In genomic region chr11:84825261-84825807, GRCm38 (mm10) we compare ENCODE assay signal across 14 mouse cellular contexts. TPM values are rescaled to one million over a fixed set of nuclear protein-coding genes. Genes with fewer than 3 reads are reported as not detected.
DNase-seq lines count a peak whose midpoint lies in the region; ATAC-seq lines count a peak whose summit lies in the region.
"Had no signal": no experiment of that assay in that cellular context is flagged by ENCODE, and none has a peak within 500 bp of the region (broad histone marks: within the 10 kb centered on the region; RNA-seq: fewer than 3 reads in every experiment).

No protein-coding gene starts in this region.

- H3K9me3 ChIP-seq in erythroblast, embryonic 14.5 days (ENCODE audit: control insufficient read depth, low read length) = no peaks in the 10 kb centered on the region
- H3K9me3 ChIP-seq in intestine, embryonic 15.5 days = no peaks in the 10 kb centered on the region
- H3K9me3 ChIP-seq in intestine, embryonic 16.5 days (ENCODE audit: control insufficient read depth, low read length) = no peaks in the 10 kb centered on the region
- no peaks in the 10 kb centered on the region for H3K9me3 ChIP-seq in liver, embryonic 13.5 days (replicated peaks)
- H3K9me3 ChIP-seq: forebrain, embryonic 15.5 days had no signal

- 78% methylated on average over 10 of the region's 10 CpGs for WGBS in intestine, embryonic 15.5 days
- WGBS in intestine, embryonic 16.5 days = 82% methylated on average over 10 of the region's 10 CpGs
- 83% methylated on average over 10 of the region's 10 CpGs for WGBS in liver, embryonic 13.5 days (ENCODE audit: insufficient replicate concordance)

- no peak overlapping the region for H3K9ac ChIP-seq in intestine, embryonic 15.5 days
- H3K9ac ChIP-seq in intestine, embryonic 16.5 days (ENCODE audit: low read depth, low read length) = no peak overlapping the region
- peak overlapping the region; percentile 100 for H3K9ac ChIP-seq in liver, embryonic 13.5 days
- H3K9ac ChIP-seq: forebrain, embryonic 15.5 days had no signal

- H3K27me3 ChIP-seq in erythroblast, embryonic 14.5 days (ENCODE audit: control insufficient read depth) = no peaks in the 10 kb centered on the region
- H3K27me3 ChIP-seq in intestine, embryonic 15.5 days (replicated peaks) = no peaks in the 10 kb centered on the region
- no peaks in the 10 kb centered on the region for H3K27me3 ChIP-seq in intestine, embryonic 16.5 days (replicated peaks; ENCODE audit: control insufficient read depth, insufficient read depth, low read length)
- no peaks in the 10 kb centered on the region for H3K27me3 ChIP-seq in liver, embryonic 13.5 days
- H3K27me3 ChIP-seq: forebrain, embryonic 15.5 days had no signal

- H3K4me2 ChIP-seq in intestine, embryonic 15.5 days (replicated peaks) = peak overlapping the region; percentile 20
- no peak overlapping the region for H3K4me2 ChIP-seq in intestine, embryonic 16.5 days (ENCODE audit: low read depth, low read length)
- peak overlapping the region; percentile 99 for H3K4me2 ChIP-seq in liver, embryonic 13.5 days
- H3K4me2 ChIP-seq: forebrain, embryonic 15.5 days; midbrain, embryonic 11.5 days had no signal

- ATAC-seq in erythroblast, adult 5-6 weeks (replicated peaks; ENCODE audit: low FRiP score, poor library complexity, severe bottlenecking) = no peak
- ATAC-seq in intestine, embryonic 15.5 days = no peak
- no peak for ATAC-seq in intestine, embryonic 16.5 days
- no peak for ATAC-seq in liver, embryonic 13.5 days (ENCODE audit: low read depth)
- ATAC-seq: activated CD4-positive, CD25-positive, alpha-beta regulatory T cell, adult 4 months; forebrain, embryonic 15.5 days; inflammation-experienced regulatory T-cells, adult 6 months had no signal

- H3K4me3 ChIP-seq in erythroblast, embryonic 14.5 days (replicated peaks) = peak overlapping the region; percentile 86
- no peak overlapping the region for H3K4me3 ChIP-seq in intestine, embryonic 15.5 days (replicated peaks)
- no peak overlapping the region for H3K4me3 ChIP-seq in intestine, embryonic 16.5 days (ENCODE audit: low read length)
- H3K4me3 ChIP-seq in liver, embryonic 13.5 days (replicated peaks) = peak overlapping the region; percentile 97
- H3K4me3 ChIP-seq: forebrain, embryonic 15.5 days had no signal

- H3K36me3 ChIP-seq in erythroblast, embryonic 14.5 days (ENCODE audit: control insufficient read depth) = peaks cover 100% of the 10 kb centered on the region
- H3K36me3 ChIP-seq in intestine, embryonic 15.5 days = no peaks in the 10 kb centered on the region
- H3K36me3 ChIP-seq in intestine, embryonic 16.5 days (ENCODE audit: control insufficient read depth, insufficient read depth, low read length) = 0 out of 2 replicates have a peak, but pooled peaks cover 2% of the 10 kb centered on the region
- peaks cover 71% of the 10 kb centered on the region for H3K36me3 ChIP-seq in liver, embryonic 13.5 days

- peak; percentile 31 for DNase-seq in c-Kit-negative CD71-positive TER-119-positive erythroid progenitor cells, embryonic 14.5 days (ENCODE audit: low read depth, low spot score)
- DNase-seq in liver, embryonic 13.5 days = peak; percentile 9
- DNase-seq in urinary bladder, postnatal 10 days (ENCODE audit: low spot score) = no peak
- DNase-seq in embryo, embryonic 11 days = no peak
- DNase-seq: retina, postnatal 1 day; spleen, adult 18-20 months had no signal

- no peak overlapping the region for H3K27ac ChIP-seq in intestine, embryonic 15.5 days
- no peak overlapping the region for H3K27ac ChIP-seq in intestine, embryonic 16.5 days (ENCODE audit: low read length)
- peak overlapping the region; percentile 100 for H3K27ac ChIP-seq in liver, embryonic 13.5 days
- H3K27ac ChIP-seq: forebrain, embryonic 15.5 days had no signal

- peaks cover 84% of the 10 kb centered on the region for H3K4me1 ChIP-seq in erythroblast, embryonic 14.5 days (ENCODE audit: control insufficient read depth)
- peaks cover 31% of the 10 kb centered on the region for H3K4me1 ChIP-seq in intestine, embryonic 15.5 days (replicated peaks)
- H3K4me1 ChIP-seq in intestine, embryonic 16.5 days (ENCODE audit: control insufficient read depth, insufficient read depth, low read length) = peaks cover 16% of the 10 kb centered on the region
- H3K4me1 ChIP-seq in liver, embryonic 13.5 days (replicated peaks) = peaks cover 80% of the 10 kb centered on the region

RNA-seq across cellular contexts. Expression of gene Dhrs11, which starts 3.5 kb away (rescaled TPM):
- 45.7 and 48.5 TPM in 2 replicates for polyA plus RNA-seq in erythroblast, embryonic 14.5 days (2012)
- 897 and 1,040 TPM in 2 replicates for total RNA-seq in erythroblast, adult 5-6 weeks (2015; ENCODE audit: low replicate concordance)
- total RNA-seq in erythroblast, adult 5-6 weeks (2017; ENCODE audit: low replicate concordance) = 707 and 838 TPM in 2 replicates
- polyA plus RNA-seq in intestine, embryonic 15.5 days (2015; fragmentation: Nextera tagmentation; extraction: Ambion mirVana) = 64.4 and 78.1 TPM in 2 replicates
- 105 and 126 TPM in 2 replicates for polyA plus RNA-seq in intestine, embryonic 16.5 days (2015; fragmentation: Nextera tagmentation; extraction: Ambion mirVana)
- polyA plus RNA-seq in liver, embryonic 13.5 days (2015; fragmentation: Nextera tagmentation; extraction: Ambion mirVana) = 184 and 190 TPM in 2 replicates

RNA-seq across cellular contexts. Expression of gene Mrm1, which starts 6.0 kb away (rescaled TPM):
- 2.5 and 2.6 TPM in 2 replicates for polyA plus RNA-seq in erythroblast, embryonic 14.5 days (2012)
- total RNA-seq in erythroblast, adult 5-6 weeks (2015; ENCODE audit: low replicate concordance) = 129 and 155 TPM in 2 replicates
- 114 and 139 TPM in 2 replicates for total RNA-seq in erythroblast, adult 5-6 weeks (2017; ENCODE audit: low replicate concordance)
- polyA plus RNA-seq in intestine, embryonic 15.5 days (2015; fragmentation: Nextera tagmentation; extraction: Ambion mirVana) = 16.0 and 16.3 TPM in 2 replicates
- 14.6 and 15.0 TPM in 2 replicates for polyA plus RNA-seq in intestine, embryonic 16.5 days (2015; fragmentation: Nextera tagmentation; extraction: Ambion mirVana)
- polyA plus RNA-seq in liver, embryonic 13.5 days (2015; fragmentation: Nextera tagmentation; extraction: Ambion mirVana) = 14.2 and 15.0 TPM in 2 replicates

RNA-seq across cellular contexts. Expression of gene Ggnbp2, which starts 45.3 kb away (rescaled TPM):
- 10.5 and 13.1 TPM in 2 replicates for polyA plus RNA-seq in erythroblast, embryonic 14.5 days (2012)
- total RNA-seq in erythroblast, adult 5-6 weeks (2015; ENCODE audit: low replicate concordance) = 150 and 159 TPM in 2 replicates
- 179 and 325 TPM in 2 replicates for total RNA-seq in erythroblast, adult 5-6 weeks (2017; ENCODE audit: low replicate concordance)
- polyA plus RNA-seq in intestine, embryonic 15.5 days (2015; fragmentation: Nextera tagmentation; extraction: Ambion mirVana) = 78.7 and 83.1 TPM in 2 replicates
- polyA plus RNA-seq in intestine, embryonic 16.5 days (2015; fragmentation: Nextera tagmentation; extraction: Ambion mirVana) = 73.7 and 76.8 TPM in 2 replicates
- polyA plus RNA-seq in liver, embryonic 13.5 days (2015; fragmentation: Nextera tagmentation; extraction: Ambion mirVana) = 57.8 and 62.1 TPM in 2 replicates

RNA-seq across cellular contexts. Expression of gene Myo19, which starts 54.6 kb away (rescaled TPM):
- polyA plus RNA-seq in erythroblast, embryonic 14.5 days (2012) = 1.1 and 1.2 TPM in 2 replicates
- total RNA-seq in erythroblast, adult 5-6 weeks (2015; ENCODE audit: low replicate concordance) = 2.3 and 4.8 TPM in 2 replicates
- total RNA-seq in erythroblast, adult 5-6 weeks (2017; ENCODE audit: low replicate concordance) = 0.94 and 3.6 TPM in 2 replicates
- 7.6 and 7.8 TPM in 2 replicates for polyA plus RNA-seq in intestine, embryonic 15.5 days (2015; fragmentation: Nextera tagmentation; extraction: Ambion mirVana)
- polyA plus RNA-seq in intestine, embryonic 16.5 days (2015; fragmentation: Nextera tagmentation; extraction: Ambion mirVana) = 7.5 and 7.8 TPM in 2 replicates
- polyA plus RNA-seq in liver, embryonic 13.5 days (2015; fragmentation: Nextera tagmentation; extraction: Ambion mirVana) = 3.4 and 5.2 TPM in 2 replicates

RNA-seq across cellular contexts. Expression of gene Pigw, which starts 54.8 kb away (rescaled TPM):
- 0.11 and 0.14 TPM in 2 replicates for polyA plus RNA-seq in erythroblast, embryonic 14.5 days (2012)
- 0.63 and 0.96 TPM in 2 replicates for total RNA-seq in erythroblast, adult 5-6 weeks (2015; ENCODE audit: low replicate concordance)
- total RNA-seq in erythroblast, adult 5-6 weeks (2017; ENCODE audit: low replicate concordance) = 1.2 and 2.6 TPM in 2 replicates
- 2.8 and 3.4 TPM in 2 replicates for polyA plus RNA-seq in intestine, embryonic 15.5 days (2015; fragmentation: Nextera tagmentation; extraction: Ambion mirVana)
- 2.7 and 2.9 TPM in 2 replicates for polyA plus RNA-seq in intestine, embryonic 16.5 days (2015; fragmentation: Nextera tagmentation; extraction: Ambion mirVana)
- 2.3 and 2.5 TPM in 2 replicates for polyA plus RNA-seq in liver, embryonic 13.5 days (2015; fragmentation: Nextera tagmentation; extraction: Ambion mirVana)

Comparison
In these comparisons a context has a peak if more than half of its experiments do, and no peak if none do; other contexts are left out.
1. H3K4me3 ChIP-seq: peak in erythroblast, embryonic 14.5 days (single experiment) and liver, embryonic 13.5 days (single experiment); none in intestine, embryonic 15.5 days (single experiment) and intestine, embryonic 16.5 days (single experiment).
2. DNase-seq: peak in c-Kit-negative CD71-positive TER-119-positive erythroid progenitor cells, embryonic 14.5 days (single experiment) and liver, embryonic 13.5 days (single experiment); none in urinary bladder, postnatal 10 days (single experiment) and embryo, embryonic 11 days (single experiment).